ENCODE assay signal across 9 mouse cellular contexts in genomic region chr1:170418131-170418530, GRCm38 (mm10).
"Had no signal": no experiment of that assay in that cellular context is flagged by ENCODE, and none has a peak within 500 bp of the region (broad histone marks: within the 10 kb centered on the region; RNA-seq: fewer than 3 reads in every experiment).

No protein-coding gene starts in this region.

- DNase-seq: lung, adult 2 months; right cerebral cortex, postnatal 14 days; thymus, postnatal 4 days had no signal

- H3K4me1 ChIP-seq: stomach, embryonic 15.5 days had no signal

- H3K27me3 ChIP-seq: liver, embryonic 15.5 days; stomach, embryonic 15.5 days had no signal

- H3K27ac ChIP-seq: left cerebral cortex, adult 2 months; limb, embryonic 10.5 days; liver, embryonic 15.5 days; midbrain, embryonic 13.5 days; stomach, embryonic 15.5 days had no signal

- ATAC-seq: midbrain, embryonic 13.5 days had no signal

- H3K4me3 ChIP-seq: left cerebral cortex, adult 2 months; limb, embryonic 10.5 days; liver, embryonic 15.5 days; midbrain, embryonic 13.5 days; stomach, embryonic 15.5 days had no signal

- H3K4me2 ChIP-seq: liver, embryonic 11.5 days; liver, embryonic 15.5 days; midbrain, embryonic 13.5 days; stomach, embryonic 15.5 days had no signal

- H3K9me3 ChIP-seq: limb, embryonic 10.5 days; liver, embryonic 15.5 days; midbrain, embryonic 13.5 days; stomach, embryonic 15.5 days had no signal

- H3K9ac ChIP-seq: liver, embryonic 15.5 days; midbrain, embryonic 13.5 days; stomach, embryonic 15.5 days had no signal

- H3K36me3 ChIP-seq: limb, embryonic 10.5 days; liver, embryonic 15.5 days; midbrain, embryonic 13.5 days; stomach, embryonic 15.5 days had no signal
